Mouse (Mus musculus): ENCODE measurements around the gene Mgp.
A peak's percentile ranks its signal among the peaks of the same experiment; 100 is the strongest.

The Mgp gene

DNA sequence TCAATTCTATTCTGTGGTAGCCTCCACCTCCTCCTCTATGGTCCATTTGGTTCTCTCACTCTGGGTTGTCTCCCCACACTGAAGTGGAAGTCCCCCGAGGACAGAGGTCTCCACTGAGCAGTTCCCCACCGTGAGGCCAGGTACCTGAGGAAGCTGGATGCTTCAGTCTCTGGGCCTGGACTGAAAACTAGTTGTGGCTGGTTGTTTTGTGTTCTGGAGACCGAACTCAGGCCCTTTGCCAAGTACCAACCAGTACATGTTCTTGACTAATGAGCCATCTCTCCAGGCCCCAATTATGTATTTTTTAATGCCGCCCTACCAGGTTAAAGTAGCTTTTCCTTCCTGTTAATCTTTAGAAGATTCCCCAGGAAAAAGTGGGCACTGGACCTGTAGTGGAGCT is 23.3 kb downstream of the Mgp start:
- no peak for DNase-seq (ENCODE audit: low read depth, low spot score)

DNA sequence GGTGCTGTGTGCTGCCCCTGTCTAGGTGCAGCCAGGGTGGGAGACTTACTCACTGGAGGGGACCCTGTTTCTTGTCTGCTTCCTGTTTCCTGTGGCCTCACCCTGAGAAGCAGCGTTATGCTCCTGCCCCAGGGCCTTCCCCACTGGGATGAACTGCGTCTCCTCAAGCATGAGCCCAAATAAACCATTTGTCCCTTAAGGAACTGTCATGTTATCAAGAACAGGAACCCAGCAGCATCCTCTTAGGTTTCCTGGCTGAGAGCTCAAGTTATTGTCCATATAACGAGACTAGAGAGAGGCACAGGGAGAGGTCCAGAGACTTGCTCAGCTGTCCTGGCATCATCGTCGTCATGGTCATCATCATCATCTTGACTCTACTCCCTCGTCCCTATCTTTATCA is 25.4 kb downstream of the Mgp start:
- DNase-seq (ENCODE audit: low read depth, low spot score), result no peak

DNA sequence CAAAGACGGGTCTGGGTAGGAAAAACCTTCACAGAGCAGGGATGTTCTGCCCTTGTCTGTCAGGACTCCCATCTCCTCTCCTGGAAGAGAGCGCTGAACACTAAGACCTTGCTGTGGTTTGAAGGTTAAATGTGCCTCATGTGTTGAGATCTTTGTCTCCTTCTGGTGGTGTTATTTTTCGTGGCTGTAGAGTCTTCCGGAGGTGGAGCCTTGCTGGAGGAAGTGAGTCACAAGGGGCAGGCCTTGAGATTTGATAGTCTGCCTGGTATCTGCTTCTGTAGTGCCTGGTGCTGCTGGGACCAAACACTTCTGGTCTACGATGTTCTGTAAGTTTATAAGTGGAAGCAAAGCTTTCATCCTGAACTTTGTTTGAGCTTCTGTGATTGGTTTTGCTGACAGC is 26.7 kb downstream of the Mgp start:
- no peak for DNase-seq (ENCODE audit: low read depth, low spot score)

- DNase-seq (ENCODE audit: low read depth, low spot score), result no peak
These were observed 27.2 kb downstream of the Mgp start for GRCm38 (mm10) chr6:136848399-136848798.

DNA sequence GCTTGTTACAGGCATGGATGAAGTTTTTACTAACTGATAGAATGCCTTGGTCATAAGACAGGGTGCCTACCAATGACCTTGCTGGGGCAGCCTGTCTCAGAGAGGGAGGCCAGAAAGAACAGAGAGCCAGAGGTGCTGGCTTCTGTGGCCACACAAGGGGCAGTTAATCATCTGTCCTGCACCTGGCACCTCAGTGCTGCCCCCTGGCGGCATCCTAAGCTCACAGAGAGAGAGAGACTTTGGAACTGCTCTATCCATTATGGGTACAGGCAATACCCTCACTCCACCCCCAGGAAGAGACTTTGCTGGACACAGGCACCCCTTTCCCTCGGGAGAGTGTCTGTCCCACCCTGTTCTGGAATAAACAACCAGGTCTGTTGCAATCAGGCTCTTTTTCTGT is 27.8 kb downstream of the Mgp start:
- no peak for DNase-seq (ENCODE audit: low read depth, low spot score)

DNA sequence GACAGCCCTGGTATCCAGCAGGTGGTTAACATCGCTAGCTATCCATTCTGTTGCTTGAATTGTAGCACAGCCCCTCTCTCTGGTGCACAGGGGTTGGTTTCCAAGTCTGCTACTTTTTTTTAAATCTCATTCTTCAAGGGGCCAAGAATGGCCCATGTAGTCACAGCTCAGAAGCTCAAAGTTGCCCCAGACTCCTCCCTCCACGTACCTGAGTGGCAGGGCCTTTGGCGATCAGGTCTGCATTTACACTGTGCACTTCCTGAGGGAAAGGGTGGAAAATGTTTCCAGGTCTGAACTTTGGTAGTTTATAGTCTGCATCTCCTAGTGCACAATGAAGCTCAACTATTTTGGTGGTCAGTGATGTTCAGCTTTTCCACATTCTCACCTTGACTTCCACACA is 28.4 kb downstream of the Mgp start:
- DNase-seq (ENCODE audit: low read depth, low spot score), result no peak

GRCm38 (mm10) chr6:136845706-136846480 is 29.7 kb downstream of the Mgp start:
- no peak for DNase-seq (ENCODE audit: low read depth, low spot score)

GRCm38 (mm10) chr6:136844903-136845302 is 30.7 kb downstream of the Mgp start:
- DNase-seq (ENCODE audit: low read depth, low spot score), result no peak

- DNase-seq (ENCODE audit: low read depth, low spot score), result no peak
These were observed 38.3 kb downstream of the Mgp start for GRCm38 (mm10) chr6:136837323-136837722.

GRCm38 (mm10) chr6:136835352-136835751 is 40.3 kb downstream of the Mgp start, which contains the start of gene Smco3:
TSS of gene Smco3 (minus strand) at chr6:136835452.
- DNase-seq (ENCODE audit: low read depth, low spot score), result no peak

DNA sequence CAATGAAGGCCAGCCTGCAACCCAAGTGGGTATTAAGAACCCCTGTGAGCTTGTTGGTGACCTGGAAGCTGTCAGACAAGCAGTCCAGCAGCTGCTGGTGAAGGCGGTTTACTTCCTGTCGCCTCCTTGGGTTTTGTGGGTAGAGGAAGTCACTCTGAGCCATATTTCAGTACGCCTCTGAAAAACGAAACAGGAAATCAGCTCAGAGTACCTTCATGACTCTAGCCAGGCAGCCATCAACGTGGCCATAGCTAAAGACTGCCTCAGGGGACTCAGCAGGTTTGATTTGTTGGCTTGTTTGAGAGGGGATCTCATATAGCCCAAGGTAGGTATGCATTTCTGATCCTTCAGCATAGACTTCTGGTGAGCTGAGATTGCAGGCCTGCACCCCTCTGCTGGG is 43.9 kb downstream of the Mgp start:
- no peak for DNase-seq (ENCODE audit: low read depth, low spot score)

GRCm38 (mm10) chr6:136828681-136829080 is 46.9 kb downstream of the Mgp start:
- DNase-seq (ENCODE audit: low read depth, low spot score), result no peak

- DNase-seq (ENCODE audit: low read depth, low spot score), result peak; percentile 99
These were observed 47.6 kb downstream of the Mgp start, which contains the start of gene Wbp11 for GRCm38 (mm10) chr6:136827881-136828561. TSS of gene Wbp11 (minus strand) at chr6:136828233.

GRCm38 (mm10) chr6:136827516-136827880 is 48.1 kb downstream of the Mgp start, which contains the start of gene BC049715:
TSS of gene BC049715 (plus strand) at chr6:136827626.
- no peak for DNase-seq (ENCODE audit: low read depth, low spot score)

- no peak for DNase-seq (ENCODE audit: low read depth, low spot score)
These were observed 48.5 kb downstream of the Mgp start for GRCm38 (mm10) chr6:136827116-136827515.

DNA sequence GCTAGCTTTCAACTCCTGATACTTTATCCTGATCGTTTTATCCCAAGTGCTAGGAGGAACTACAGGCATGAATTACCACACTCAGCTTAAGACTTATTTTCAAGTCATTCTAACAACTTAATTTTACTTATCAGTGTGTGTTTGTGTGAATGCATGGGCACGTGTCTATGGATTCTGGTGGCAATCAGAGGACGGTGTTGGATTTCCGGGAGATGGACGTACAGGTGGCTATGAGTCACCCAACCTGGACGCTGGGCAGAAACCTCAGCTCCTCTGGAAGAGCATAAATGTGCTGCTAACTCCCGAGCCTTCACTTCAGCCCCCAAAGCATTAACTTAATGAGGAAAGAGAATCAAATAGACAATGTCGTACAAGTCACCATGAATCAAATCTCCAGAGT is 50.6 kb downstream of the Mgp start:
- DNase-seq (ENCODE audit: low read depth, low spot score), result no peak
